27 mouse cellular contexts compared by ENCODE assay signal in genomic region chr5:130292976-130293375, GRCm38 (mm10). TPM values are rescaled to one million over a fixed set of nuclear protein-coding genes. Genes with fewer than 3 reads are reported as not detected.
DNase-seq lines count a peak whose midpoint lies in the region; ATAC-seq lines count a peak whose summit lies in the region.
"Had no signal": no experiment of that assay in that cellular context is flagged by ENCODE, and none has a peak within 500 bp of the region (broad histone marks: within the 10 kb centered on the region; RNA-seq: fewer than 3 reads in every experiment).

No protein-coding gene starts in this region.

- 82% methylated on average over 4 of the region's 4 CpGs for WGBS in forebrain, embryonic 16.5 days
- WGBS in forebrain, embryonic 10.5 days: 97% methylated on average over 4 of the region's 4 CpGs

- no peak for ATAC-seq in forebrain, embryonic 16.5 days
- ATAC-seq: activated CD4-positive, CD25-positive, alpha-beta regulatory T cell, adult 4 months; hindbrain, embryonic 16.5 days; intestine, embryonic 15.5 days; midbrain, embryonic 15.5 days had no signal

- no peak for DNase-seq in forebrain, embryonic 10.5 days (ENCODE audit: extremely low spot score, low spot score)
- peak; percentile 52 for DNase-seq in layer of hippocampus, adult 9-11 months
- no peak for DNase-seq in layer of hippocampus, postnatal 36 days
- peak; percentile 43 for DNase-seq in right cerebral cortex, postnatal 14 days
- DNase-seq in right cerebral cortex, postnatal 25 days: no peak
- DNase-seq in spleen, adult 18-20 months: no peak
- DNase-seq: adrenal gland, adult 2 months; adrenal gland, postnatal 36 days; B cell, adult 2 months; cerebellum, adult 2 months; gastrocnemius, postnatal 14 days; heart, postnatal 14 days; kidney, adult 2 months; kidney, postnatal 36 days; right cerebral cortex, adult 18-20 months; thymus, postnatal 4 days had no signal

- H3K4me1 ChIP-seq in forebrain, embryonic 16.5 days (replicated peaks; ENCODE audit: control insufficient read depth, insufficient read depth, low read length): peaks cover 21% of the 10 kb centered on the region
- H3K4me1 ChIP-seq in forebrain, embryonic 10.5 days: no peaks in the 10 kb centered on the region
- H3K4me1 ChIP-seq: embryonic facial prominence, embryonic 13.5 days; hindbrain, embryonic 10.5 days; intestine, embryonic 15.5 days; limb, embryonic 13.5 days; lung, embryonic 15.5 days; midbrain, embryonic 10.5 days; midbrain, embryonic 15.5 days had no signal

- H3K9ac ChIP-seq in forebrain, embryonic 16.5 days (replicated peaks; ENCODE audit: low read depth, low read length): no peak overlapping the region
- H3K9ac ChIP-seq: embryonic facial prominence, embryonic 13.5 days; intestine, embryonic 15.5 days; limb, embryonic 13.5 days; lung, embryonic 15.5 days; midbrain, embryonic 15.5 days had no signal

- no peaks in the 10 kb centered on the region for H3K9me3 ChIP-seq in forebrain, embryonic 16.5 days (ENCODE audit: control insufficient read depth, low read length)
- peaks cover 8% of the 10 kb centered on the region for H3K9me3 ChIP-seq in forebrain, embryonic 10.5 days
- H3K9me3 ChIP-seq: intestine, embryonic 15.5 days; limb, embryonic 13.5 days; lung, embryonic 15.5 days; midbrain, embryonic 15.5 days had no signal

- H3K4me2 ChIP-seq in forebrain, embryonic 16.5 days (ENCODE audit: low read length): no peak overlapping the region
- H3K4me2 ChIP-seq: embryonic facial prominence, embryonic 13.5 days; intestine, embryonic 15.5 days; limb, embryonic 13.5 days; liver, embryonic 11.5 days; lung, embryonic 15.5 days; midbrain, embryonic 15.5 days had no signal

- H3K27me3 ChIP-seq in forebrain, embryonic 16.5 days (replicated peaks; ENCODE audit: control insufficient read depth, insufficient read depth, low read length): no peaks in the 10 kb centered on the region
- H3K27me3 ChIP-seq in forebrain, embryonic 10.5 days (ENCODE audit: poor library complexity, severe bottlenecking): no peaks in the 10 kb centered on the region
- H3K27me3 ChIP-seq: embryonic facial prominence, embryonic 13.5 days; intestine, embryonic 15.5 days; limb, embryonic 13.5 days; lung, embryonic 15.5 days; midbrain, embryonic 15.5 days had no signal

- H3K36me3 ChIP-seq in forebrain, embryonic 16.5 days (ENCODE audit: control insufficient read depth, insufficient read depth): peaks cover 7% of the 10 kb centered on the region; the same call in 1 of the 2 replicates
- peaks cover 93% of the 10 kb centered on the region for H3K36me3 ChIP-seq in forebrain, embryonic 10.5 days (replicated peaks)

- H3K4me3 ChIP-seq in forebrain, embryonic 16.5 days (replicated peaks; ENCODE audit: low read length): no peak overlapping the region
- H3K4me3 ChIP-seq in forebrain, embryonic 10.5 days: no peak overlapping the region
- H3K4me3 ChIP-seq: embryonic facial prominence, embryonic 13.5 days; hindbrain, embryonic 10.5 days; intestine, embryonic 15.5 days; limb, embryonic 13.5 days; lung, embryonic 15.5 days; midbrain, embryonic 10.5 days; midbrain, embryonic 15.5 days had no signal

- H3K27ac ChIP-seq in forebrain, embryonic 16.5 days (ENCODE audit: low read length): peak overlapping the region; percentile 12; the same call in 1 of the 2 replicates
- H3K27ac ChIP-seq in forebrain, embryonic 10.5 days: no peak overlapping the region
- H3K27ac ChIP-seq: embryonic facial prominence, embryonic 13.5 days; hindbrain, embryonic 10.5 days; intestine, embryonic 15.5 days; limb, embryonic 13.5 days; lung, embryonic 15.5 days; midbrain, embryonic 10.5 days; midbrain, embryonic 15.5 days had no signal

RNA-seq across cellular contexts. Expression of gene Tyw1, which starts 37.6 kb away (rescaled TPM):
- polyA plus RNA-seq in forebrain, embryonic 16.5 days (2015; fragmentation: Nextera tagmentation; extraction: Ambion mirVana): 25.4 and 29.6 TPM in 2 replicates
- 32.2 and 32.5 TPM in 2 replicates for polyA plus RNA-seq in forebrain, embryonic 10.5 days (2016; fragmentation: Nextera tagmentation; extraction: Ambion mirVana)
- 10 to 100 TPM; 15.2 to 18.2 TPM for total RNA-seq in layer of hippocampus, postnatal 36 days (2021)

RNA-seq across cellular contexts. Expression of gene Sbds, which starts 37.6 kb away (rescaled TPM):
- polyA plus RNA-seq in forebrain, embryonic 16.5 days (2015; fragmentation: Nextera tagmentation; extraction: Ambion mirVana): 60.3 TPM in 2 replicates
- polyA plus RNA-seq in forebrain, embryonic 10.5 days (2016; fragmentation: Nextera tagmentation; extraction: Ambion mirVana): 69.5 and 76.7 TPM in 2 replicates
- total RNA-seq in layer of hippocampus, postnatal 36 days (2021): 10 to 100 TPM; 76.4 to 78.2 TPM

Comparison
In these comparisons a context has a peak if more than half of its experiments do, and no peak if none do; other contexts are left out.
1. DNase-seq: peak in layer of hippocampus, adult 9-11 months (single experiment) and right cerebral cortex, postnatal 14 days (single experiment); none in forebrain, embryonic 10.5 days (single experiment), layer of hippocampus, postnatal 36 days (0 of 2), right cerebral cortex, postnatal 25 days (single experiment) and spleen, adult 18-20 months (0 of 2).